8 mouse cellular contexts compared by ENCODE assay signal in the genomic region with DNA sequence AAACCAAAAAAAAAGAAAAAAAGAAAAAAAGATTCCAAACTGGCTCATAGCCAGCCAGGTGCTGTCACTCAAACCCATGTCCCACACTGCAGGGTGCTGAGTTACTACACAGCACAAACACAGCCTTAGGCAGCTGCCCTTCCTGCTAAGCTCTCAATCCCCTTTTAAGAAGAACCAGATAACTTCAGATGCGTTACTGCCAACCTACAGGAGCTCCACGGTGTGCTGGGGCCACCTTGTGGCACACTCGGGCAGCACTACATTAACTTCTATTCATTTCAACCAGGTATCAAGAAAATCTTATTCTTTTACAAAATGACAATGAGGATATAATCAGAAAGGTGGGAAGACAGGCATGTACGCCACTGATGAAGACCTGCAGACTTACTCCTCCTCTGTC. TPM values are rescaled to one million over a fixed set of nuclear protein-coding genes. Genes with fewer than 3 reads are reported as not detected.
DNase-seq lines count a peak whose midpoint lies in the region; ATAC-seq lines count a peak whose summit lies in the region.

No protein-coding gene starts in this region.

- H3K4me1 ChIP-seq in embryonic facial prominence, embryonic 14.5 days (ENCODE audit: control insufficient read depth, insufficient read depth, low read length) = no peaks in the 10 kb centered on the region
- H3K4me1 ChIP-seq in intestine, embryonic 15.5 days (replicated peaks) = no peaks in the 10 kb centered on the region

- H3K27ac ChIP-seq in embryonic facial prominence, embryonic 14.5 days (replicated peaks; ENCODE audit: low read depth, low read length) = no peak overlapping the region
- no peak overlapping the region for H3K27ac ChIP-seq in intestine, embryonic 15.5 days

- H3K9ac ChIP-seq in embryonic facial prominence, embryonic 14.5 days (ENCODE audit: low read depth, low read length) = no peak overlapping the region
- H3K9ac ChIP-seq in intestine, embryonic 15.5 days = no peak overlapping the region

- 40% methylated on average over 4 of the region's 4 CpGs for WGBS in embryonic facial prominence, embryonic 14.5 days
- WGBS in intestine, embryonic 15.5 days = 46% methylated on average over 4 of the region's 4 CpGs

- H3K36me3 ChIP-seq in embryonic facial prominence, embryonic 14.5 days (ENCODE audit: control insufficient read depth, insufficient read depth, low read length) = peaks cover 77% of the 10 kb centered on the region
- H3K36me3 ChIP-seq in intestine, embryonic 15.5 days = peaks cover 25% of the 10 kb centered on the region

- H3K9me3 ChIP-seq in embryonic facial prominence, embryonic 14.5 days (ENCODE audit: control insufficient read depth, low read length) = no peaks in the 10 kb centered on the region
- H3K9me3 ChIP-seq in intestine, embryonic 15.5 days = no peaks in the 10 kb centered on the region

- H3K4me3 ChIP-seq in embryonic facial prominence, embryonic 14.5 days (ENCODE audit: low read depth, low read length) = no peak overlapping the region
- H3K4me3 ChIP-seq in intestine, embryonic 15.5 days (replicated peaks) = no peak overlapping the region

- DNase-seq in adrenal gland, adult (ENCODE audit: inconsistent age in 2 of 2, low spot score in 1 of 2) = peak; percentile 41 to 70
- DNase-seq in adrenal gland, postnatal 4 days (ENCODE audit: low spot score in 2 of 2) = no peak
- peak; percentile 34 for DNase-seq in ovary, postnatal 36 days (ENCODE audit: low spot score)
- no peak for DNase-seq in ovary, postnatal 10 days (ENCODE audit: low spot score)
- peak; percentile 79 for DNase-seq in embryonic facial prominence, embryonic 14.5 days (ENCODE audit: low spot score)
- peak; percentile 87 for DNase-seq in lung, postnatal 36 days
- DNase-seq in spleen, adult 18-20 months = peak; percentile 53 to 74

- peak; percentile 85 for ATAC-seq in embryonic facial prominence, embryonic 14.5 days (ENCODE audit: low read depth)
- peak; percentile 51; the same call in 1 of the 2 replicates for ATAC-seq in intestine, embryonic 15.5 days

- H3K27me3 ChIP-seq in embryonic facial prominence, embryonic 14.5 days (replicated peaks; ENCODE audit: control insufficient read depth, insufficient read depth, low read length) = no peaks in the 10 kb centered on the region
- H3K27me3 ChIP-seq in intestine, embryonic 15.5 days (replicated peaks) = no peaks in the 10 kb centered on the region

- H3K4me2 ChIP-seq in embryonic facial prominence, embryonic 14.5 days (ENCODE audit: low read depth, low read length) = no peak overlapping the region
- H3K4me2 ChIP-seq in intestine, embryonic 15.5 days (replicated peaks) = no peak overlapping the region

RNA-seq across cellular contexts. Expression of gene Prkrip1, which starts 12.0 kb away (rescaled TPM):
- total RNA-seq in adrenal gland, postnatal 4 days (2021) = 10 to 100 TPM; 35.4 to 36.7 TPM
- polyA plus RNA-seq in embryonic facial prominence, embryonic 14.5 days (2014; fragmentation: Nextera tagmentation; extraction: Ambion mirVana) = 48.0 and 52.0 TPM in 2 replicates
- 44.2 and 45.7 TPM in 2 replicates for polyA plus RNA-seq in intestine, embryonic 15.5 days (2015; fragmentation: Nextera tagmentation; extraction: Ambion mirVana)

RNA-seq across cellular contexts. Expression of gene Orai2, which starts 16.2 kb away (rescaled TPM):
- 1 to 10 TPM; 6.5 to 7.3 TPM for total RNA-seq in adrenal gland, postnatal 4 days (2021)
- 12.0 and 12.4 TPM in 2 replicates for polyA plus RNA-seq in embryonic facial prominence, embryonic 14.5 days (2014; fragmentation: Nextera tagmentation; extraction: Ambion mirVana)
- 6.4 and 6.7 TPM in 2 replicates for polyA plus RNA-seq in intestine, embryonic 15.5 days (2015; fragmentation: Nextera tagmentation; extraction: Ambion mirVana)

RNA-seq across cellular contexts. Expression of gene Alkbh4, which starts 50.8 kb away (rescaled TPM):
- 10 to 100 TPM; 10.2 to 11.5 TPM for total RNA-seq in adrenal gland, postnatal 4 days (2021)
- polyA plus RNA-seq in embryonic facial prominence, embryonic 14.5 days (2014; fragmentation: Nextera tagmentation; extraction: Ambion mirVana) = 11.7 and 15.2 TPM in 2 replicates
- 15.3 and 17.2 TPM in 2 replicates for polyA plus RNA-seq in intestine, embryonic 15.5 days (2015; fragmentation: Nextera tagmentation; extraction: Ambion mirVana)

RNA-seq across cellular contexts. Expression of gene Lrwd1, which starts 50.8 kb away (rescaled TPM):
- total RNA-seq in adrenal gland, postnatal 4 days (2021) = 10 to 100 TPM; 17.6 to 21.0 TPM
- polyA plus RNA-seq in embryonic facial prominence, embryonic 14.5 days (2014; fragmentation: Nextera tagmentation; extraction: Ambion mirVana) = 29.7 and 32.0 TPM in 2 replicates
- 24.5 and 25.3 TPM in 2 replicates for polyA plus RNA-seq in intestine, embryonic 15.5 days (2015; fragmentation: Nextera tagmentation; extraction: Ambion mirVana)

RNA-seq across cellular contexts. Expression of gene Sh2b2, which starts 59.6 kb away (rescaled TPM):
- 10 to 100 TPM; 15.6 to 18.6 TPM for total RNA-seq in adrenal gland, postnatal 4 days (2021)
- polyA plus RNA-seq in embryonic facial prominence, embryonic 14.5 days (2014; fragmentation: Nextera tagmentation; extraction: Ambion mirVana) = 10.2 and 10.3 TPM in 2 replicates
- 2.8 and 3.1 TPM in 2 replicates for polyA plus RNA-seq in intestine, embryonic 15.5 days (2015; fragmentation: Nextera tagmentation; extraction: Ambion mirVana)

Comparison
In these comparisons a context has a peak if more than half of its experiments do, and no peak if none do; other contexts are left out.
1. DNase-seq: peak in adrenal gland, adult (2 of 2), ovary, postnatal 36 days (single experiment), embryonic facial prominence, embryonic 14.5 days (single experiment), lung, postnatal 36 days (single experiment) and spleen, adult 18-20 months (2 of 2); none in adrenal gland, postnatal 4 days (0 of 2) and ovary, postnatal 10 days (single experiment).